Mouse (Mus musculus): Measurements from ENCODE around the gene Pik3c2g.
"Not testable (repeated sequence)": the region's sequence is repeated elsewhere in the genome, so short reads cannot be mapped to it uniquely, and the experiment has no call there.

Gene Pik3c2g

DNA sequence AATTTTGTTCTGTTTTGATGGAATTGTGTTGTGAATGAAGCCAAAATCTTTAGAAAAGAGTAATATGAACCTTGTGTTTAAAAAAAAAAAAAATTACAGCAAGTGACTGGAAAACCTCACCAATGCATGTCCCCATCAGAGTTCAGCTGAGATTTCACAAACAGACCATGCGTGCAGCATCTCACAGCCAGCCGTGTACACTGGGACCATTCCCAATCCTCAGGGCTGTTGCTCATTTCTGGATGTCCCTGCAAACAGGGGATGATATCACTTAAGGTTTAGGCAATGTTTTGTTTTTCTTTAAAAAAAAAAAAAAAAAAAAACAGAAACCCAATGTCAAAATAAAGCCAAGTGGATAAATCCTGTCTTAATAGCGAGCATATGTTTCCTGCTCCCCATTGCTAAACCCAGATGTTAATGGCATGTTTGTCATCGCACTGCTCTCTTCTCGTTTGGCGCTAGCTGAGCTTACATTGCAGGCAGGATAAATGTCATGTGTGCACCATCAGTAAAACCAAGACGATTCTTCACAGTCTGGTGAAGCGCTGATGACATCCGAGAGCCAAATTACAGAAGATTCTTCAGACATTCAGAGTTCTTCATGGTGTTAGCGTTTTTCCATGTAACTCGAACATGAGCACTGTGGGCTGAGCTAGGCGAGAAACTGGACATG, 322.1 kb downstream of the Pik3c2g start:
- DNase-seq (ENCODE audit: low spot score in 2 of 2): no peak

DNA sequence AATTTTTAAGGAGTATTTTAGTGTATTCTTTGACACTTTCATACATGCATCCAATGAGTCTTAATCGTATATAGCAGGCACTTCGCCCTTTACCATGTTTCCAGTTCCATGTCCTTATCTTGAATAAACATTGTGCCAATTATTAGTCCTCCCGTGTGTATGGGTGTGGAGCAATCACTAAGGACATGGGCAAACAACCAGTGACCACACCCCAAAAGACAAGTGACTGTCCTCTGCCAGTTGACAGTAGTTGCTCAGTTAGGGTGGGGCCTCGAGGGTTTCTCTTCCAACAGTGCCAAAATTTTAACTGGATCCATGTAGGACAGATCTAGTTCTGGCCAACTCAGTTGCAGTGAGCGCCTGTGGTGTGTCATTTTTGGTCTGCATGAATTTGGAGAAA, 341.7 kb downstream of the Pik3c2g start:
- DNase-seq (ENCODE audit: low spot score in 2 of 2): no peak

DNA sequence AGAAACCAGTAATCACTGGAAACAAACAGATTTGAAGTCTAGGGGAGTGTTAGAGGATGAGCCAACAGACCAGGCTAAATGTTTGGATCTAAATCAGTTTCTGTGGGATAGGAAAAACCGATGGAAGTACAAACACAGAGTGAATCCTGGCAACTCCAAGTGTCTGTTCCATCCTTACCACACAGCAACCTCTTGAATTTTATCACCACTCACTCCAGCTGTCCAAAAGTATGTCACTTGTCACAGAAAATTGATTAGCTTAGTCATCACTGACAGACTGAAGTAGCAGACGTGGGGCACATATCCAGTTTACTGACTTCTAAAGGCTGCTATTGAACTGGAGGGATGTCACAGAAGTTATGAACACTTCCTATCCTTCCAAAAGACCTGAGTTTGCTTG, 347.8 kb downstream of the Pik3c2g start:
- DNase-seq (ENCODE audit: low spot score in 2 of 2): no peak

DNA sequence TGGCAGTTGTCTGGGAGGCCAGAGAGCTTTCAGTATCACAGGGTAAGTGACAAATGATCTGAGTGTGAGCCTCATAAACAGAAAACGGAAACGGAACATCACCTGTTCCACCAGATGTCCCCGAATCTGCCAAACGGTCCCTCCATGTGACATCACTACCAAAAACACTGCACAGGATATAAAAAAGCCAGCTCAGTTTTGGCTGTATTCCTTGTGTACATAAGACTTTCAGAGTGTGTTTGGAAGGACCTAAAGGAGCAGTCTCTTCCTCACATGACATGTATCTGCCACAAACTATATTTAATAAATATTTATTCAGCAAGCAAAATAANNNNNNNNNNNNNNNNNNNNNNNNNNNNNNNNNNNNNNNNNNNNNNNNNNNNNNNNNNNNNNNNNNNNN, 350.6 kb downstream of the Pik3c2g start:
- not testable (repeated sequence) for DNase-seq (ENCODE audit: low spot score in 2 of 2)

DNA sequence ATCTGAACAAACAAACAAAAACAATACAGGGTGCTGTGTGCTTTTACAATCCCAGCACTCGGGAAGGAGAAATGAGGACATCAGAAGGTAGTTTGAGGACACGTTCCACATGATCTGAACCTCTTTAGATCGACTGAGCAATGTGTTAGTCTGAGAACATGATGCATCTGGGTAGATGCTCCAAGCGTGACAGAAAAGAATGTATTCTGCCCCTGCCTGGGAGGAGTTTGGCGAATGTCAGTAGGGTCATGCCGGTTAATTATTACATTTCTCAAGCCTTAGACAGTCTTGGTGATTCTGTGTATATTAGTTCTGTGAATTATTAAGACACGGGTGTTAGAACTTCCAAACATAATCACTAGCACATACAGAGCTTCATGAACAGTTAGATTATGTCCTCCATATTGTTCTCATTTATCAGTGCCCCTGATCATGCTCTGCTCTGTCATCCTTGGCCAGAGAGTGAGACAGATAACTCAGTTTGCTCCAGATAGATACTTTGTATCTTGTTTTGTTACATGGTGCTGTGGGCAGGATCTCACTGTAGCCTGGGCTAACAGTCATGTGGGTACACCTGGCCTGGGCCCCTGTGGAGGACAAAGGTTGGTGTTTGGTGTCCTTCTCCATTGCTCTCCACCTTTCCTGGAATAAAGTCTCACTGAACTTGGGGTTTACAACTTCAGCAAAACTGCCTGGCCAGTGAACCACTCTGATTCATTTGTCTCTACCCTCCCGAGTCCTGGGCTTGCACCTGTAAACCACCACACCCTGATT, 360.3 kb downstream of the Pik3c2g start:
- no peak for DNase-seq (ENCODE audit: low spot score in 2 of 2)

DNA sequence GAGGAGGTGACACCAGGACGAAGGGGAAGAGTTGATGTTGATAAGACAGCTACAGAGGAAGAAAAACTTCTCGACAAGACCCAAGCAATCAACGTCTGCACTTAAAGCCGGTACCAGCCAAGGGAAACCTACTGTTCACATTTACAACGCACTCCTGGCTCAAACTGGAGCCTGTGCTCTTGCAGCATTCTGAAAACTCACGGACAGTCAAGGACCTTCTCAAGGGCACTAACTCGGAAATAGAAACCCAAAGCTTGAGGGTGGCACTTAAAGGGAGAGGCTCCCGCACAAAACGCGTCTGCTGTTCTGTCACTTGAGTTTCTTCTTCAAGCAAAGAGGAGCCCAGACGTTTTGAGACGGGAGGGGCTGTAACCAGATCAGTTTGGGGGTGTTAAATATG, 366.6 kb downstream of the Pik3c2g start:
- DNase-seq (ENCODE audit: low spot score in 2 of 2): no peak

DNA sequence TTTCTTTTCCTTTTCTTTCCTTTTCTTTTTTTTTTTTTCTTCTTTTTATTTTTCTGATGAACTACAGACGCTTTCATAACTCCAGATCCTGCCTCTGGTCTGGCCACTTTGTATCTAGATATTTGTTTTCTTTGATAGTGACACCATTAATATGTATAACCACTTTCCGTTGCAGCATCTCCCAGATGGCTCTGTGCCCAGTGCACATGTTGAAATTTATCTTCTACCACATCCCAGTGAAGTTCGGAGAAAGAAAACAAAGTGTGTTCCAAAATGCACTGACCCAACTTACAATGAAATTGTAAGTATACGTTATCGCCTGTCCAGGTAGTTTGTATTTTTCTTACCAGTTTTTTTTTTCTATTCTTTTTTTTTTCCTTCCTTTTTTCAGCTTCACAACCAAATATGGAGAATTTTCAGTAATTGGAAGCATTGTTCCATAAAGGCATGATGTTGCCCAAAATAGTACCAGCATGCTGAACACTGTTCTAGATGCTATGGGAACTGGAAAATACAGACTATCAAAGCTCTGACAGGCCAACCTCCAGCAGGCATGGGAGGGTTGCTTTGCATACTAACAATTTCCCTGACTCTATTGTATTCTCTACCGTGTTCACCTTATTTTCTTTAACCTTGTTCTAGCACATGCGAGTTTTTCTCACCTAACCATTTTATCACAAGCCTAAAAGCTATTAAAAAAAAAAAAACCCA, 370.7 kb downstream of the Pik3c2g start:
- no peak for DNase-seq (ENCODE audit: low spot score in 2 of 2)

DNA sequence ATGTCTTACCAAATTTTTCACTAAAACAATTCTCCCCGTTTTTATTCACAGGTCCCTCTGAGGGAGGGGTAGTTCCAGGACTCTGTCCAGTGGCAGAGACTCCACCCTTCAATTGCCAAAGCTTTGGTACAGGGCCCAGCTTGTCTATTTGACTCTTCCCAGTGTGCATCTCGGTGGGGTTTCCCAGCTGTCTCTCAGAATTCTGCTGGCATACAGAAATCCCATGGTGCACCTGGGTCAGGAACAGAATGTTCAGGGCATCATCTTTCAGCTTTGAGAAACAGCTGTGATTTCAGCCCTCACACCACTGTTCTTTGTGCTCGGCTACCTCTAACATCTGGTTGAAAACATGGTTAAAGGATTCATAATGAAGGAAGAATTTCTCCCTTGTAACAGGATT, 376.8 kb downstream of the Pik3c2g start:
- DNase-seq (ENCODE audit: low spot score in 2 of 2): no peak

DNA sequence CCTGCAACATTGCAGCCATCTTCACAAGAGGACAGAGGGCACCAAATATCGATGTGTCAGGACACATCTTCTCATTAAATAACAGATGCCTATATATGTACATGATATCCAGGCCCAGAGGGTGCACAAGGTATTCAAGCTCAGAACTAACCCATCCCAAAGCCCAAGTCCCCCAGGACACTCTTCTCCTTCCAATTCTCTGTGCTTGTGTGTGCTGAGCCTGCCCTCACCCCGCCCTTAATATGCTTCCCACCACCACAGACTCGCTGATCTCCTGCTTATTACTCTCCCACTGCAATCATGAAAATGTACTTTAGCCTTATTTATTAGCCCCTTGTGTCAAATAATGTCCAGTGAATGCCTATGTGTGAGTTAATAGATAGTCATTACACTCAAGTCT, 377.9 kb downstream of the Pik3c2g start:
- DNase-seq (ENCODE audit: low spot score in 2 of 2): no peak

DNA sequence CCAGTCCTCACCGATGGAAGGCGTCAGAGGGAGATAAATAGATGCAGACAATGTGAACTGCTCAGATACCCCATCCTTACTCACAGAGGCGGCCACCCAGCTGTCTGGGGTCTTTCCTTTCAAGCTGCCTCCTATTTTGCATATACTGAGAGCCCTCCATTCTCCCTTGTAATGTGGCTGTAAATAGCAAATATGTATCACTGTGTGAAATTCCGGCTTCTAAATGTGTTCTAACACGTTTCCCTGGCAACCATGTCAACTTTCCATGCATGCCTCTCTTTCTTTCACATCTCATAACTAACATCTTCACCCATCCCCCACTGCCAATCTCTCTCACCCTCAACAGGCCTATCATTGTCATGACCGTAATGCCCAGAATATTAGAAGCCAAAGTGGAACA, 379.7 kb downstream of the Pik3c2g start:
- DNase-seq (ENCODE audit: low spot score in 2 of 2): no peak

DNA sequence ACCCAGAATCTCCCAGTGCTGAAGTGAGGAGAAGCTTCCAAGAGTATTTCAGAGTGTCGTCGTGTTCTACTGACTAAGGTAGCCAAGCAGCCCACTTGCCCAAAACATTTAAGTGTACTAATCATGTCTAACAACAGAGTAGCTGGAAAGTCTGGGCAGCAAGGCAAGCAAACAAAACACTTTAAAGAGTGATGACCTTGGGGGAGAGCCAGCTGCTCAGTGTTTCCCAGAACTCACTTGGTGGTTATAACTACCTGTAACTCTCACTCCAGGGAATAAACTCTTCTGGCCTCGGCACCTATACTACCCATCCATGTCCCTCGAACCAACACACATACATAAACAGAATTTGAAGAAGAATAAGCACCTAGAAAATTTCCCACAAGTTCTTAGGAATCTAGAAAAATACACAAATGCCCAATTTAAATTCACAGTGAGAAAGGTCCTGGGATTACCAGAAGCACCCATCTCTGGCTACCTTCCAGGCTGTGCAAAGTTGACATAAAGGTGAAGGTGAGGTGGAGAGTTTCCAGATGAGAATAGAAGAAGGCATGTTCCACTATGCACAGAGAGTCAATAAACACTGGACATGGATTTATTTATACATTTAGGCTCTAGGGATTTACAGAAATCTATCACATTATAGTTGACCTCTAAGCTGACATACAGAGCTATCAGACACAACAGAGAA, 384.7 kb downstream of the Pik3c2g start:
- DNase-seq (ENCODE audit: low spot score in 2 of 2): no peak

DNA sequence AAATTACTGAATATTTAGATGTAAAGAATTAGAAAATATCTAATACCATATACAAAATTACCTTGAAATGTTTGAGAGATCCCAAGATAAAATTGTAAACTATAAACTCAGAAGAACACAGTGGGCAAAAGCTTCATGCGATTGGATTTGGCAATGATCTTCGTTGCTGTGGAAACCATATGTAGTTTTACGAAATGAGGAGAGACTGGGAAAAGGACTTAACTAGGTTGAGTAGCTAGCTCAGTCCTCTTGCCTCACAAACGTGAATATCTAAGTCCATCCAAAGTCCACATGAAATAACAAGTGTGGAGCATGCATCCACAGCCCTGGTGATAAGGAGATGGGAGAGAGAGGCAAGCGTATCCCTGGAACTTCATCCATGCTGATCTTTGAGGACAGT, 387.6 kb downstream of the Pik3c2g start:
- DNase-seq (ENCODE audit: low spot score in 2 of 2): no peak

DNA sequence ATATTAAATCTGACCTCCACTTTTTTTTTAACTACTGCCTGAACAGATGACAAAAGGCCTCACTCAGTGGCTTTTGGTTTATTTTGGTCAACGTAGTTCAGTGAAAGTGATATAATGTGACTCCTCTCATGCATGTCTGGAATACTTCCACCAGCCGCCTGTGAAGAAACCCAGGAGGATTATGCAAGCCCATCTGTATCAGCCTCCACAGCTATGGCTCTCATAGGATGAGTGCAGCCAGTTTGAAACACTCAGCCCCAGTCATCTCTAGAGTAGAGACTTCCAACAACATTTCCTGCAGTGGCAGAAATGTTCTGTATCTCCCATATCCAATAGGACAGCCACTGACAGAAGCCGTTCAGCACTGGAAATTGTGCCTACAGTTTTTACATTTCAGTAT, 391.1 kb downstream of the Pik3c2g start:
- DNase-seq (ENCODE audit: low spot score in 2 of 2): no peak

DNA sequence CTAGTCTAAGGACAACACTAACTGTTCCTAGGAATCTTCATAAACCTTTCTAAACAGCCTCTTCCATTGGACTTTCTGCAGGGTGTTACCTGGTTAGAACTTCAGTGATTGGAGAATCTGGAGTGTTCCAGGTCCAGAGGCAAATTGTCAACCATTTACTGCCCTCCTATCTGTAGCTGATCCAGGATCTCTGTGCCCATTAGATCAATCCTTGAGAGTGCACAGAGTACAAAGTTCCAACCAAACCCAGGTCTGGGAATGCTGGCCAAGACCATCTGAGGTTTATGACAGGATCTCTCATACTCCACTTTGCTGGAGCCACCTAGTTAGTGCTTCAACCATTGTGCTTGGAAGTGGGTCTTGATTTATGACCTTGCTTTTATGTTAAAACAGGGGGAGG, 394.0 kb downstream of the Pik3c2g start:
- DNase-seq (ENCODE audit: low spot score in 2 of 2): no peak

DNA sequence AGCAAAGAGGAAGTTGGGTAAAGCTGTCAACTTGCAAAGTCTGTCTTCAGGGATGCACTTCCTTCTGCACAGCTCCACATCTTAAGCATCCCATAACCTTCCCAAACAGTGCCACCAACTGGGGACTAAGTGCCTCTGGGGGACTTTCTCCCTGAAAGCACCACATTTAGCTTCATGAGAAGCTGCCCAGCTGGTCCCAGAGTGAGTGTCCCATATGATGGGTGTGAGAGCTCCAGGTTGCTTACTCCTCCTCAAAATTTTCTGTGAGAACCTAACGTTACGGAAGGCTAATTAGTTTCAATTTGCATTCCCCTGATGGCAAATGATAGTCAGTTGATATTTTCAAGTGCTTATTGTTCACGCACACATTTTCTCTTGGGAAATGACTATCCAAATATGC, 397.0 kb downstream of the Pik3c2g start:
- no peak for DNase-seq (ENCODE audit: low spot score in 2 of 2)

DNA sequence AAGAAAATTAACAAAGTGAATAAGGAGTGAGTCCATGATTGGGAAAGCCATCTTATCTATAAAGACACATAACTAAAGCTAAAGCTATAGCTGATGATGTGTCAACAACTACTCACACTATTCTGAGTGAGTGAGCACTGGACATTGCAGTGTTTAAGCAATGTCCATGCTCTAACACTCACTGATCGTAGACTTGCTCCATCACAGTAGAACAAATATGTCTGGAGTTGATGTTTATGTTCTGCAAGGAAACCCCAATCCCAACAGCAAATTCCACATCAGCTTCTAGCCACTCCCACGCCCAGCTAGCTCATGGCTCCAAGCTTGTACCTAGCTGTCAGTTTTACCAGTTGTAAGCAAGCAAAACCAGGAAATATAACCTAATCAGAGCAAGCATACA, 399.5 kb downstream of the Pik3c2g start:
- DNase-seq (ENCODE audit: low spot score in 2 of 2): no peak

DNA sequence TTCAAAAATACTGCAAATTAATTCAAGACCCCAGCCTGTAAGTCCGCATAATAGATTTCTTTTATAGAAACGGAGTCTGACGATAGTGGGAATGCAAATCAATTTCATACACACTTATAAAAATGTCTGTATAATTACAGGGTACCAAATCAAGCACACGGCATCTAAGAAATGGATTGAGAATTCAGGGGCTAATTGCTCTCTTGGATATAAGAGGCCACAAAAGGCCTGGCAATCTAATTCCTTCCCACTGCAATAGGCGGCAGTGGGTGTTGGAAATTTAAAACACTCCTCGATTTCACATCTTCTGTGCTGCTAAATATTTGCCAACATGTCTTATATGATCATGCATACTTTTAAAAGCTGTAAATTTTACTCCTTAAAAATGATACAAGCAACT, 402.1 kb downstream of the Pik3c2g start:
- DNase-seq (ENCODE audit: low spot score in 2 of 2): no peak

DNA sequence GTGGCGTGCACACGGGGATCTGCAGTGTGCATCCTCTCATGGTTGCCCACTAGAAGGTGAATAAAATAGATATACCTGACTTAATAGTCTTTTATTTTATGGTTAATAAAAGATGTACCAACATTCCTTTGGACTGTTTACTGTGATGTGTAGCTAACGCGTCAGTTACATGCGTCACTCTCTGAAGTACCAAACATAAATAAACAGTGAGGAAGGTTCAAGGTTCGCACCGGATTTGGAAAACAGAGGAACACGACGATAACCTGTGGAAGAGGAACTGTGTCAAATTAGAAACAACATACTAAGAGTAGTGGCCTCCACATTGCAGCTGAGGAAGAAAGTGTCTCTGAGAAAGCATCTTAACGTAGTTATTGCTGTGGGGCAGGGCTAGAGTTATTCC, 402.6 kb downstream of the Pik3c2g start:
- DNase-seq (ENCODE audit: low spot score in 2 of 2): no peak

DNA sequence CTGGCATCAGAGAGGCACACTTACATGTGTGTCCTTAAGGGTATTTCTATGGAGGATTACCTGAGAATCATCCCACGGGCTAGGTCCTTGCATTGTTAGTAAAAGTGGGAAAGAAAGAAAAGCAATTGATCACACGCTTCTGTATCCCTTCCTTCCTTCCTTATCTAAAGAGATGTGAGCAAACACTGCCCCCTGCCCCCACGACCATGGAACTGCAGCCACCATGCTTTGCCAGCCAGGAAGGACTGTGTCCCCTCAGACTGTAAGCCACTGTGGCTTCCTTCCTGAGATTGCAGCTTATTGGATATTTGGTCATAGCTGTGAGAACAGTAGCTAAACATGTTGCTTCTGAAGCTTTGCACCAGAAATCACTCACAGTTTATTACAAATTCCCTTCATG, 418.2 kb downstream of the Pik3c2g start:
- no peak for DNase-seq (ENCODE audit: low spot score in 2 of 2)

Measured in spleen, postnatal 10 days (tissue).